Mouse (Mus musculus) embryonic facial prominence, embryonic 15.5 days (tissue): ENCODE measurements around the gene Snd1. TPM values are rescaled to one million over a fixed set of nuclear protein-coding genes. Genes with fewer than 3 reads are reported as not detected.
A peak's percentile ranks its signal among the peaks of the same experiment; 100 is the strongest.

ENCODE experiments used
- ATAC-seq: fragments of 200-750 bp; cut with Nextera tagmentation; 2 replicates; pipeline ENCODE4 v1.8.0; 2017; ENCODE audit warnings: low read depth, moderate TSS enrichment; ENCODE audit not compliant: insufficient number of reproducible peaks, low FRiP score, low TSS enrichment
- H3K27ac ChIP-seq: fragments of 300-500 bp; sonication (generic); replicated peaks from 2 replicates; pipeline ENCODE4 v1.5.1; 2015; ENCODE audit warnings: mild to moderate bottlenecking, inconsistent platforms
- H3K27me3 ChIP-seq: fragments of 300-500 bp; sonication (generic); 2 replicates; pipeline ENCODE4 v1.6.1; 2015; ENCODE audit warnings: inconsistent platforms
- H3K36me3 ChIP-seq: fragments of 300-500 bp; sonication (generic); 2 replicates; pipeline ENCODE4 v1.6.1; 2015; ENCODE audit warnings: mild to moderate bottlenecking, inconsistent platforms
- H3K4me1 ChIP-seq: fragments of 300-500 bp; sonication (generic); 2 replicates; pipeline ENCODE4 v1.6.1; 2015; ENCODE audit warnings: inconsistent platforms
- H3K4me2 ChIP-seq: fragments of 300-500 bp; sonication (generic); replicated peaks from 2 replicates; pipeline ENCODE4 v1.6.1; 2015; ENCODE audit warnings: mild to moderate bottlenecking, inconsistent platforms
- H3K4me3 ChIP-seq: fragments of 300-500 bp; sonication (generic); replicated peaks from 2 replicates; pipeline ENCODE4 v1.5.1; 2015; ENCODE audit warnings: mild to moderate bottlenecking, inconsistent platforms
- H3K9ac ChIP-seq: fragments of 300-500 bp; sonication (generic); 2 replicates; pipeline ENCODE4 v1.6.1; 2015; ENCODE audit warnings: inconsistent platforms
- H3K9me3 ChIP-seq: fragments of 300-500 bp; sonication (generic); replicated peaks from 2 replicates; pipeline ENCODE4 v1.6.1; 2016; ENCODE audit warnings: inconsistent platforms
- WGBS: fragments of 180-500 bp; shearing (Covaris S2); methylation state at CpG from one replicate; pipeline ENCODE4 v1.1.7; 2015; 5-methylcytosine and 5-hydroxymethylcytosine counted together
- polyA plus RNA-seq: library from polyadenylated mRNA; unstranded; fragments of >200 nt; fragmentation: Nextera tagmentation; extraction: Ambion mirVana; gene quantifications from 2 replicates; pipeline ENCODE4 v1.2.1, GENCODE M21; 2015

Gene Snd1
- polyA plus RNA-seq, 1 experiment from 2014 or later: 112 TPM

DNA sequence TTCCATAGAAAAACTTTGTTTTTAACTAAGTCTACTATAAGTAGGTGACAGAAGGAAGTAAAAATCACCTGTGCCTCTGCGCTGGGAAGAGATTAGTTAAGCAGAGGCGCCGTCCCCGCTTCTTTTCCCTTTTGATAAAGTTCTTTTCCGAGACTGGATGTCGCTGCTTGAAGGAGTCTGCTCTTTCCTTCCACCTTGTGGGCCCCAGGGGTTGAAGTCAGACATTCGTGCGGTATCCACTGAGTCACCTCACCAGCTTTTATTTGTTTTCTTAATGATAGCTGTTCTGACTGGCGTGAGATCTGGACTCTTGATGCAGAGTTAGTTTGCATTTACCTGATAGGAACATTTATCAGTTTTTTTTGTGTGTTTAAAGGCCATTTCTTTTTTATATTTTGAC lies 260.2 kb downstream of the Snd1 start:
- ATAC-seq: no peak
- no peak overlapping the region for H3K9ac ChIP-seq
- no peak overlapping the region for H3K4me3 ChIP-seq

GRCm38 (mm10) chr6:28736665-28737064 lies 261.7 kb downstream of the Snd1 start:
- no peak for ATAC-seq
- Histone ChIP-seq H3K27ac (no peak overlapping the region), H3K27me3 (no peaks in the 10 kb centered on the region), H3K4me2 (no peak overlapping the region), H3K36me3 (no peaks in the 10 kb centered on the region), H3K9ac (no peak overlapping the region), H3K4me1 (no peaks in the 10 kb centered on the region), H3K9me3 (no peaks in the 10 kb centered on the region), H3K4me3 (no peak overlapping the region)
- WGBS: 68% methylated on average over 7 of the region's 7 CpGs

More for the DNA sequence above, 260.2 kb downstream of the Snd1 start:
- no peaks in the 10 kb centered on the region for H3K9me3 ChIP-seq
- H3K27ac ChIP-seq: no peak overlapping the region
- no peaks in the 10 kb centered on the region for H3K27me3 ChIP-seq
- no peaks in the 10 kb centered on the region for H3K4me1 ChIP-seq
- no peaks in the 10 kb centered on the region for H3K36me3 ChIP-seq
- 72% methylated on average over 9 of the region's 9 CpGs for WGBS
- H3K4me2 ChIP-seq: no peak overlapping the region

DNA sequence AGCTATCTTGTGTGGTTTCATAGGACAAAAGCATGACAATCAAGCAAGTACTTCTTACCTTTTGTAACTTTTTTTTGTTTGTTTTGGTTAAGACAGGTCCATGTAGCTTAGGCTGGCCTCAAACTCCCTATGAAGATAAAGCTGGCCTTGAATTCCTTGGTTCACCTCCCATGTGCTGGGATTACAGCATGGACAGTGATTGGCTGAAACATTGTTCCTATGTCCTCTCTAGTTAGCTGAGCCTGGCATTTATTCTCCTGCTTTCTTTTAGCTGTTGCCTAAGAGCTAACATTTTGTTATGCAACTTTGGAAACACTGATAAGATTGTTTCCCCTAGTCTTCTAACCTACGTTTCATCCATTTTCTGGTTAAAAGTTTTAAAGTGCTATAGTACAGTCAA lies 262.7 kb downstream of the Snd1 start:
- H3K4me1 ChIP-seq: no peaks in the 10 kb centered on the region
- H3K9me3 ChIP-seq: no peaks in the 10 kb centered on the region
- H3K27me3 ChIP-seq: no peaks in the 10 kb centered on the region
- H3K4me3 ChIP-seq: no peak overlapping the region
- H3K36me3 ChIP-seq: no peaks in the 10 kb centered on the region
- no peak overlapping the region for H3K4me2 ChIP-seq
- no peak overlapping the region for H3K9ac ChIP-seq
- H3K27ac ChIP-seq: no peak overlapping the region
- WGBS: 83% methylated on average over 1 of the region's 1 CpGs
- ATAC-seq: no peak

GRCm38 (mm10) chr6:28743586-28743985 lies 268.6 kb downstream of the Snd1 start:
- Histone ChIP-seq H3K4me1 (0 out of 2 replicates have a peak, but pooled peaks cover 10% of the 10 kb centered on the region), H3K4me2 (no peak overlapping the region), H3K27ac (no peak overlapping the region), H3K36me3 (peaks cover 9% of the 10 kb centered on the region; the same call in 1 of the 2 replicates), H3K9ac (no peak overlapping the region), H3K9me3 (no peaks in the 10 kb centered on the region), H3K27me3 (no peaks in the 10 kb centered on the region), H3K4me3 (no peak overlapping the region)
- WGBS: 40% methylated on average over 1 of the region's 1 CpGs
- no peak for ATAC-seq

GRCm38 (mm10) chr6:28745864-28746263 lies 270.9 kb downstream of the Snd1 start:
- Histone ChIP-seq H3K9me3 (no peaks in the 10 kb centered on the region), H3K4me2 (no peak overlapping the region), H3K4me1 (0 out of 2 replicates have a peak, but pooled peaks cover 16% of the 10 kb centered on the region), H3K27me3 (no peaks in the 10 kb centered on the region), H3K27ac (no peak overlapping the region), H3K36me3 (peaks cover 9% of the 10 kb centered on the region; the same call in 1 of the 2 replicates), H3K4me3 (no peak overlapping the region), H3K9ac (no peak overlapping the region)
- WGBS: 84% methylated on average over 7 of the region's 7 CpGs
- no peak for ATAC-seq

DNA sequence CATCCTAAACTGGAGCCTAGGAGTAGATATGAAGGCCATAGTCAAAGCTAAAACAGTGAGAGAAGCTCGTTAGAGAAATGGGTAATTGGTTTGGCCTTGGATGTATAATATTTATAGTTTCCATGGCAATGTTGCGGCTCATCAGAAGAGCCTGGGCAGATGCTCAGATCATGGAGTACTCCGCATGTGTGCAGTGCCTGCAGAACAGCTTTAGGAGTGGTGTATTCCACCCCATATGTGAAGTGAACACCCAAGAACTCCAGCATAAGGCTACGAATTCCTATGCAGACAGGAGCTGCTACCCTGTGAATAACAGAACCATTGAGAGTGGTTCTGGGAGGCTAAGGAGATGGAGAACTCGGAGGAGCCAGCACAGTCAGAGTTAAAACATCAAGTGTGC lies 272.1 kb downstream of the Snd1 start:
- H3K27ac ChIP-seq: no peak overlapping the region

DNA sequence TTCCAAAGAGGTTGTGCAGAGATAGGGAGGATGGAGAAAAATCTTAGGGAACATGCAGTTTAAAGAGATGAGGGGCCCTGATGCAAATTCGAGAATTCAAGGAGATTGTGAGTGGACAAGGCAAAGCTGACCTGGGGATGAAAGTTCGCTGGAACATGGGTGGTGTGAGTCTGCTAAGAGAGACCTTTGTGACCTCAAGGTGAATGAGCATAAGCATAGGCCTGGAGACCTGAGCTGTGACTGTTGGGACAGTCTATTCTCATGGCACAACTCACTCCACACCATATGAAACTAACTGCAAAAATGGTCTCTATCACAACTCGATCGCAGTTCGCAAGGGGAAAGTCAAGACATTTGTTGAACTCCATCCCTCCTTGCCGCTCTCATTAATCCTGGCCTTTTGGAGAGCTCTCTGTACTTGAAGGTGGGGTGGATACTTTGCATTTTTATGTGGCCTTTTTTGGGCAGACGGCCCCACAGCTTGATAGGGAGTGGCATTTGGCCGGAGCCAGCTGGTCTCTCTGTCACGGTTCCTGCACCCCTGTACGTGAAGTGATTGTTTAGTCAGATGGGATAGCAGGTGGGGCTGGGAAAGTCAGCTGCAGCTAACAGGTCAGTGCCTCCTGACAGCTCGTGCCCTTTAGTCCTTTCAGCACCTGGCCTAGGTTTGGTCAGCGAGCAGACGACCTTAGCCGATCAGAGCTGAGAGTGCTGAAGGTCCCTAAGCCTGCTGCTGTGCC lies 273.2 kb downstream of the Snd1 start:
- Histone ChIP-seq H3K9ac (no peak overlapping the region), H3K27me3 (no peaks in the 10 kb centered on the region), H3K27ac (no peak overlapping the region), H3K4me3 (no peak overlapping the region), H3K4me1 (peaks cover 19% of the 10 kb centered on the region), H3K36me3 (peaks cover 9% of the 10 kb centered on the region; the same call in 1 of the 2 replicates), H3K4me2 (no peak overlapping the region), H3K9me3 (no peaks in the 10 kb centered on the region)
- 64% methylated on average over 14 of the region's 14 CpGs for WGBS
- ATAC-seq: no peak

More for the DNA sequence above, 272.1 kb downstream of the Snd1 start:
- no peak for ATAC-seq
- 84% methylated on average over 5 of the region's 5 CpGs for WGBS
- peaks cover 9% of the 10 kb centered on the region; the same call in 1 of the 2 replicates for H3K36me3 ChIP-seq
- no peak overlapping the region for H3K4me3 ChIP-seq
- H3K4me1 ChIP-seq: peaks cover 20% of the 10 kb centered on the region; the same call in 1 of the 2 replicates
- no peak overlapping the region for H3K9ac ChIP-seq
- no peaks in the 10 kb centered on the region for H3K27me3 ChIP-seq
- no peaks in the 10 kb centered on the region for H3K9me3 ChIP-seq
- H3K4me2 ChIP-seq: no peak overlapping the region

DNA sequence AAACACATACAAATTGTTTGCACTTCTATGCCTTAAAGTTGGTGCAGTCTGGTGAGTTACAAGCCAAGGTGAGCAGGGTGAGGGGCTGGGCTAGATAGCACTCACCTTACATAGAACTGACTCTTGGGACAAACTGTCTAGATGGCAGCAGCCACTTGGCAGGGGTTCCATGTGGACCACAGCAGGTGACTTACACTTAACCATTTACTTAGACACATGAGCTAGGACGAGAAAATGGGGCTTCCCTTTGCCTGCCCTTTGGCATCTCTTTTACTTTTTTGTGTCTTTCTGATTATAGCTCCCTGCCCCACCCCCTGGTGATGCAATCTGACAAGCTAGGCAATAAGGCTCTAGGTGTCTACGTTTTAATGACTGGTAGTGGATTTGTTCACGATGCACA lies 274.3 kb downstream of the Snd1 start:
- H3K9ac ChIP-seq: no peak overlapping the region
- H3K4me3 ChIP-seq: no peak overlapping the region
- peaks cover 21% of the 10 kb centered on the region for H3K4me1 ChIP-seq
- H3K9me3 ChIP-seq: no peaks in the 10 kb centered on the region
- no peaks in the 10 kb centered on the region for H3K27me3 ChIP-seq
- ATAC-seq: no peak
- no peak overlapping the region for H3K4me2 ChIP-seq
- WGBS: 69% methylated on average over 3 of the region's 3 CpGs
- H3K27ac ChIP-seq: no peak overlapping the region
- peaks cover 9% of the 10 kb centered on the region; the same call in 1 of the 2 replicates for H3K36me3 ChIP-seq

DNA sequence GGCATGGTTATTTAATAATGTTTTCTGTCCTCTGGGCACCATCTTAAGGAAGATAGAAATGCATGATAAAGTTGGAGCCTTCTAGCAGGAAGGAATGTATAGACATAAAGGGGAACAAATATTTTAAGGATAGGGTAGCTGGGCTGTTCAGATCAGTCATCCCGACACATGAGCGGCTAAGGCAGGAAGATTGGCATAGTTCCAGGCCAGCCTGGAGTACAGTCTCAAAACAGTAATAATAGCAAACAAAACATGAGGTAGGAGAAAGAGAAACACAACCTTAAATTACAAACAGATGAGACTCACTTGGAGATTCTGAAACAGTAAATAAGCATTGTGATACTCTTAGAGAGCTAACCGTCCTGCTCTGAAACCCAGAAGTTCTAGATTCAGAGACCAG lies 276.2 kb downstream of the Snd1 start:
- Histone ChIP-seq H3K9ac (no peak overlapping the region), H3K9me3 (no peaks in the 10 kb centered on the region), H3K4me2 (no peak overlapping the region), H3K4me3 (no peak overlapping the region), H3K36me3 (peaks cover 7% of the 10 kb centered on the region; the same call in 1 of the 2 replicates), H3K4me1 (peaks cover 25% of the 10 kb centered on the region), H3K27me3 (no peaks in the 10 kb centered on the region), H3K27ac (no peak overlapping the region)
- WGBS: 25% methylated on average over 3 of the region's 3 CpGs
- ATAC-seq: no peak

DNA sequence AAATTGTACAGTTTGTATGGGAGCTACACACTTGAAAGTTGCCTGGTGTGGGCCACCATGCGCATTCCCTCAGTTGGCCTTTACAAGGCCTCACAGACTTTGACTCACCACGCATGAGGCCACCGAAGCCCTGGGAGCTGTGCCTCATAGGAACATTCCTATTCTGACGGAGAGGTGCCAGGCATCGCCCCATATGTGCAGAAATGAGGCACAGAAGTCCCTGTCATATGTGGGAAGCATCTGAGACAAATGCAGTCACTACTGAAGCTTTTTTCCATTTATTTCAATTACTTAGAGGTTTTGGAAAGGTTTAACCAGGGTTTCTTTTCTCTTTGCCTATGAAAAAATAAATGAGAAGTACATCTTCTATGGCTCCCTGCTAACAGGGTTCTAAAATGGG lies 278.3 kb downstream of the Snd1 start:
- H3K4me3 ChIP-seq: no peak overlapping the region
- H3K9me3 ChIP-seq: no peaks in the 10 kb centered on the region
- peaks cover 25% of the 10 kb centered on the region for H3K4me1 ChIP-seq
- H3K36me3 ChIP-seq: no peaks in the 10 kb centered on the region
- no peak for ATAC-seq
- WGBS: 65% methylated on average over 5 of the region's 5 CpGs
- H3K4me2 ChIP-seq: no peak overlapping the region
- no peaks in the 10 kb centered on the region for H3K27me3 ChIP-seq
- peak overlapping the region; percentile 44; the same call in 1 of the 2 replicates for H3K27ac ChIP-seq
- no peak overlapping the region for H3K9ac ChIP-seq

GRCm38 (mm10) chr6:28753681-28754080 lies 278.7 kb downstream of the Snd1 start:
- H3K9me3 ChIP-seq: no peaks in the 10 kb centered on the region
- no peaks in the 10 kb centered on the region for H3K36me3 ChIP-seq
- no peaks in the 10 kb centered on the region for H3K27me3 ChIP-seq
- H3K4me3 ChIP-seq: no peak overlapping the region
- H3K27ac ChIP-seq: peak overlapping the region; percentile 44; the same call in 1 of the 2 replicates
- no peak overlapping the region for H3K4me2 ChIP-seq
- WGBS: 42% methylated on average over 5 of the region's 5 CpGs
- peaks cover 25% of the 10 kb centered on the region for H3K4me1 ChIP-seq
- H3K9ac ChIP-seq: no peak overlapping the region
- ATAC-seq: no peak
